Comparison of ENCODE assay signal across 17 mouse cellular contexts in genomic region chr4:32939521-32939920, GRCm38 (mm10). TPM values are rescaled to one million over a fixed set of nuclear protein-coding genes. Genes with fewer than 3 reads are reported as not detected.
DNase-seq lines count a peak whose midpoint lies in the region; ATAC-seq and TF ChIP-seq lines count a peak whose summit lies in the region.
"Had no signal": no experiment of that assay in that cellular context is flagged by ENCODE, and none has a peak within 500 bp of the region (broad histone marks: within the 10 kb centered on the region; RNA-seq: fewer than 3 reads in every experiment).

No protein-coding gene starts in this region.

- no peaks in the 10 kb centered on the region for H3K36me3 ChIP-seq in hindbrain, embryonic 10.5 days
- H3K36me3 ChIP-seq in hindbrain, embryonic 11.5 days (ENCODE audit: control insufficient read depth, insufficient read depth, low read length), result no peaks in the 10 kb centered on the region
- H3K36me3 ChIP-seq in hindbrain, postnatal 0 days (ENCODE audit: insufficient read depth, low read length), result no peaks in the 10 kb centered on the region
- H3K36me3 ChIP-seq in kidney, embryonic 14.5 days (ENCODE audit: control insufficient read depth, insufficient read depth, low read length), result no peaks in the 10 kb centered on the region
- H3K36me3 ChIP-seq: limb, embryonic 15.5 days; neural tube, embryonic 12.5 days had no signal

- DNase-seq in hindbrain, embryonic 10.5 days (ENCODE audit: low spot score), result no peak
- no peak for DNase-seq in hindbrain, embryonic 11.5 days (ENCODE audit: low spot score)
- peak; percentile 16 for DNase-seq in testis, postnatal 14 days (ENCODE audit: low spot score)
- no peak for DNase-seq in testis, postnatal 10 days (ENCODE audit: low spot score)
- no peak for DNase-seq in hindbrain, postnatal 0 days (ENCODE audit: low spot score)
- DNase-seq in heart, postnatal 4 days, result no peak
- DNase-seq in left cerebral cortex, adult 8-10 months (ENCODE audit: low spot score in 2 of 2), result no peak
- DNase-seq: cerebellum, postnatal 14 days; heart, adult 18-20 months; heart, postnatal 10 days; kidney, adult 2 months; lung, embryonic 14.5 days; thymus, postnatal 14 days had no signal

- ATAC-seq in hindbrain, embryonic 11.5 days (ENCODE audit: low FRiP score), result no peak
- peak; percentile 59; the same call in 1 of the 2 replicates for ATAC-seq in hindbrain, postnatal 0 days
- ATAC-seq in kidney, embryonic 14.5 days (ENCODE audit: low FRiP score, low TSS enrichment), result no peak

- peaks cover 25% of the 10 kb centered on the region for H3K4me1 ChIP-seq in hindbrain, embryonic 10.5 days (replicated peaks)
- H3K4me1 ChIP-seq in hindbrain, embryonic 11.5 days (replicated peaks; ENCODE audit: control insufficient read depth, insufficient read depth, low read length), result 0 out of 2 replicates have a peak, but pooled peaks cover 3% of the 10 kb centered on the region
- H3K4me1 ChIP-seq in hindbrain, postnatal 0 days (ENCODE audit: insufficient read depth, low read length), result no peaks in the 10 kb centered on the region
- 0 out of 2 replicates have a peak, but pooled peaks cover 7% of the 10 kb centered on the region for H3K4me1 ChIP-seq in kidney, embryonic 14.5 days (ENCODE audit: control insufficient read depth, insufficient read depth, low read length)
- H3K4me1 ChIP-seq: megakaryocyte, embryonic 14.5 days had no signal

- no peak for TF ChIP-seq CTCF in hindbrain, postnatal 0 days (IDR thresholded peaks at IDR 0.05; ENCODE audit: low read depth)

- H3K9ac ChIP-seq in hindbrain, embryonic 11.5 days (ENCODE audit: low read depth, low read length), result no peak overlapping the region
- H3K9ac ChIP-seq in hindbrain, postnatal 0 days (replicated peaks; ENCODE audit: low read length), result no peak overlapping the region
- no peak overlapping the region for H3K9ac ChIP-seq in kidney, embryonic 14.5 days (ENCODE audit: low read depth, low read length)
- H3K9ac ChIP-seq: limb, embryonic 15.5 days; lung, embryonic 14.5 days; neural tube, embryonic 12.5 days had no signal

- no peak overlapping the region for H3K4me3 ChIP-seq in hindbrain, embryonic 10.5 days
- H3K4me3 ChIP-seq in hindbrain, embryonic 11.5 days (ENCODE audit: low read depth, low read length), result no peak overlapping the region
- H3K4me3 ChIP-seq in hindbrain, postnatal 0 days (ENCODE audit: low read length), result no peak overlapping the region
- H3K4me3 ChIP-seq in kidney, embryonic 14.5 days (ENCODE audit: low read length), result no peak overlapping the region
- H3K4me3 ChIP-seq: limb, embryonic 15.5 days; megakaryocyte, embryonic 14.5 days; neural tube, embryonic 12.5 days had no signal

- H3K27ac ChIP-seq in hindbrain, embryonic 10.5 days, result peak overlapping the region; percentile 76
- no peak overlapping the region for H3K27ac ChIP-seq in hindbrain, embryonic 11.5 days (ENCODE audit: low read depth, low read length)
- no peak overlapping the region for H3K27ac ChIP-seq in hindbrain, postnatal 0 days
- H3K27ac ChIP-seq in kidney, embryonic 14.5 days (ENCODE audit: low read depth, low read length), result no peak overlapping the region
- H3K27ac ChIP-seq: limb, embryonic 15.5 days; neural tube, embryonic 12.5 days had no signal

- 45% methylated on average over 4 of the region's 4 CpGs for WGBS in hindbrain, embryonic 10.5 days
- 46% methylated on average over 4 of the region's 4 CpGs for WGBS in hindbrain, embryonic 11.5 days
- WGBS in hindbrain, postnatal 0 days, result 37% methylated on average over 4 of the region's 4 CpGs
- 28% methylated on average over 4 of the region's 4 CpGs for WGBS in kidney, embryonic 14.5 days

- no peaks in the 10 kb centered on the region for H3K27me3 ChIP-seq in hindbrain, embryonic 10.5 days (ENCODE audit: insufficient read depth, poor library complexity, severe bottlenecking)
- no peaks in the 10 kb centered on the region for H3K27me3 ChIP-seq in hindbrain, embryonic 11.5 days (ENCODE audit: control insufficient read depth, insufficient read depth, low read length)
- no peaks in the 10 kb centered on the region for H3K27me3 ChIP-seq in hindbrain, postnatal 0 days (ENCODE audit: insufficient read depth, low read length)
- no peaks in the 10 kb centered on the region for H3K27me3 ChIP-seq in kidney, embryonic 14.5 days (ENCODE audit: control insufficient read depth, insufficient read depth, low read length)
- H3K27me3 ChIP-seq: limb, embryonic 15.5 days; neural tube, embryonic 12.5 days had no signal

- no peaks in the 10 kb centered on the region for H3K9me3 ChIP-seq in hindbrain, embryonic 10.5 days
- no peaks in the 10 kb centered on the region for H3K9me3 ChIP-seq in hindbrain, embryonic 11.5 days (ENCODE audit: control insufficient read depth, low read length)
- H3K9me3 ChIP-seq in hindbrain, postnatal 0 days (ENCODE audit: low read length), result no peaks in the 10 kb centered on the region
- no peaks in the 10 kb centered on the region for H3K9me3 ChIP-seq in kidney, embryonic 14.5 days (ENCODE audit: control insufficient read depth, low read length)
- H3K9me3 ChIP-seq: limb, embryonic 15.5 days; megakaryocyte, embryonic 14.5 days; neural tube, embryonic 12.5 days had no signal

- H3K4me2 ChIP-seq in hindbrain, embryonic 11.5 days (replicated peaks; ENCODE audit: low read depth, low read length), result no peak overlapping the region
- no peak overlapping the region for H3K4me2 ChIP-seq in hindbrain, postnatal 0 days (ENCODE audit: low read depth, low read length)
- no peak overlapping the region for H3K4me2 ChIP-seq in kidney, embryonic 14.5 days (replicated peaks; ENCODE audit: low read depth, low read length)
- H3K4me2 ChIP-seq: limb, embryonic 15.5 days; lung, embryonic 14.5 days; neural tube, embryonic 12.5 days had no signal

RNA-seq across cellular contexts. Expression of gene Ankrd6, which starts 11.1 kb away (rescaled TPM):
- 24.0 and 27.1 TPM in 2 replicates for polyA plus RNA-seq in hindbrain, embryonic 10.5 days (2016; fragmentation: Nextera tagmentation; extraction: Ambion mirVana)
- polyA plus RNA-seq in hindbrain, embryonic 11.5 days (2014; fragmentation: Nextera tagmentation; extraction: Ambion mirVana), result 22.4 and 27.4 TPM in 2 replicates
- 26.5 and 32.3 TPM in 2 replicates for total RNA-seq in hindbrain, postnatal 0 days (2014; rRNA removed)
- 17.3 and 18.3 TPM in 2 replicates for polyA plus RNA-seq in hindbrain, postnatal 0 days (2015; fragmentation: Nextera tagmentation; extraction: Ambion mirVana)
- total RNA-seq in heart, postnatal 4 days (2021), result 1 to 10 TPM; 7.2 to 8.2 TPM
- 7.1 and 14.3 TPM in 2 replicates for polyA plus RNA-seq in kidney, embryonic 14.5 days (2014; fragmentation: Nextera tagmentation; extraction: Ambion mirVana)
- 10 to 100 TPM; 40.6 to 48.4 (median 40.7) TPM for total RNA-seq in left cerebral cortex, adult 8-10 months (2022)

RNA-seq across cellular contexts. Expression of gene Rragd, which starts 43.3 kb away (rescaled TPM):
- polyA plus RNA-seq in hindbrain, embryonic 10.5 days (2016; fragmentation: Nextera tagmentation; extraction: Ambion mirVana), result 24.8 and 28.0 TPM in 2 replicates
- polyA plus RNA-seq in hindbrain, embryonic 11.5 days (2014; fragmentation: Nextera tagmentation; extraction: Ambion mirVana), result 36.6 and 53.5 TPM in 2 replicates
- total RNA-seq in hindbrain, postnatal 0 days (2014; rRNA removed), result 37.1 and 37.5 TPM in 2 replicates
- polyA plus RNA-seq in hindbrain, postnatal 0 days (2015; fragmentation: Nextera tagmentation; extraction: Ambion mirVana), result 26.1 and 29.3 TPM in 2 replicates
- total RNA-seq in heart, postnatal 4 days (2021), result 10 to 100 TPM; 81.7 to 84.3 TPM
- polyA plus RNA-seq in kidney, embryonic 14.5 days (2014; fragmentation: Nextera tagmentation; extraction: Ambion mirVana), result 14.5 and 21.1 TPM in 2 replicates
- total RNA-seq in left cerebral cortex, adult 8-10 months (2022), result 100 to 1,000 TPM in 2 of 4 experiments, 10 to 100 TPM in 2; 95.8 to 117 (median 104) TPM
